Mouse (Mus musculus) 3T3-L1 (cell line): Measurements from ENCODE around the gene Galnt9.
A peak's percentile ranks its signal among the peaks of the same experiment; 100 is the strongest.

Experiments
- DNase-seq: peaks from one replicate; pipeline ENCODE4 v3.0.0-alpha.2; 2015; ENCODE audit warnings: low read depth, low spot score

Galnt9 gene

GRCm38 (mm10) chr5:110628156-110628555 is 84.0 kb downstream of the Galnt9 start:
- DNase-seq = no peak

- peak; percentile 57 for DNase-seq
Measured at GRCm38 (mm10) chr5:110629525-110630120, 85.5 kb downstream of the Galnt9 start.

- DNase-seq = no peak
Measured at GRCm38 (mm10) chr5:110635951-110636707, 92.0 kb downstream of the Galnt9 start.

- peak; percentile 47 for DNase-seq
Measured at GRCm38 (mm10) chr5:110638306-110639074, 94.3 kb downstream of the Galnt9 start.

GRCm38 (mm10) chr5:110639459-110639858 is 95.3 kb downstream of the Galnt9 start:
- DNase-seq = peak; percentile 92

- DNase-seq = no peak
Measured at GRCm38 (mm10) chr5:110646377-110646776, 102.2 kb downstream of the Galnt9 start.

GRCm38 (mm10) chr5:110652719-110653648 is 108.8 kb downstream of the Galnt9 start, which contains the start of the genes Noc4l and Ddx51:
Noc4l (minus strand) TSS chr5:110653417.
Ddx51 (plus strand) TSS chr5:110653451.
- peak; percentile 93 for DNase-seq

- DNase-seq = no peak
Measured at GRCm38 (mm10) chr5:110653686-110654085, 109.5 kb downstream of the Galnt9 start.

- DNase-seq = peak; percentile 90
Measured at GRCm38 (mm10) chr5:110659682-110660081, 115.5 kb downstream of the Galnt9 start.

GRCm38 (mm10) chr5:110664041-110664440 is 119.9 kb downstream of the Galnt9 start:
- no peak for DNase-seq

GRCm38 (mm10) chr5:110664750-110665269 is 120.7 kb downstream of the Galnt9 start:
- no peak for DNase-seq

- no peak for DNase-seq
Measured at GRCm38 (mm10) chr5:110665486-110666121, 121.4 kb downstream of the Galnt9 start.
